In genomic region chr17:14959979-14960378, GRCm38 (mm10) we compare ENCODE assay signal across 8 mouse cellular contexts. TPM values are rescaled to one million over a fixed set of nuclear protein-coding genes. Genes with fewer than 3 reads are reported as not detected.
DNase-seq lines count a peak whose midpoint lies in the region; ATAC-seq and TF ChIP-seq lines count a peak whose summit lies in the region.

No protein-coding gene starts in this region.

- peak overlapping the region; percentile 28 to 69; a peak in 3 of 4 replicates for H3K4me3 ChIP-seq in heart, embryonic 14.5 days (ENCODE audit: control insufficient read depth in 1 of 2, insufficient read depth in 1 of 2, low read depth in 1 of 2, low read length in 2 of 2)
- H3K4me3 ChIP-seq in MEL (ENCODE audit: control insufficient read depth in 1 of 2, insufficient read depth in 1 of 2, low read depth in 2 of 2, low read length in 2 of 2), result peak overlapping the region; percentile 64 to 71
- peak overlapping the region; percentile 14; the same call in 1 of the 2 replicates for H3K4me3 ChIP-seq in forebrain, embryonic 11.5 days (ENCODE audit: low read depth, low read length)
- H3K4me3 ChIP-seq in limb, embryonic 10.5 days, result peak overlapping the region; percentile 77
- H3K4me3 ChIP-seq in neural tube, embryonic 14.5 days (ENCODE audit: low read depth, low read length), result peak overlapping the region; percentile 14

- peaks cover 25% of the 10 kb centered on the region for H3K36me3 ChIP-seq in heart, embryonic 14.5 days (ENCODE audit: control insufficient read depth, insufficient read depth, low read length)
- peaks cover 30 to 34% of the 10 kb centered on the region in 2 experiments for H3K36me3 ChIP-seq in MEL (ENCODE audit: control insufficient read depth in 1 of 2, insufficient read depth in 2 of 2, low read length in 2 of 2)
- H3K36me3 ChIP-seq in forebrain, embryonic 11.5 days (ENCODE audit: control insufficient read depth, insufficient read depth, low read length), result no peaks in the 10 kb centered on the region
- H3K36me3 ChIP-seq in limb, embryonic 10.5 days, result peaks cover 19% of the 10 kb centered on the region
- no peaks in the 10 kb centered on the region for H3K36me3 ChIP-seq in neural tube, embryonic 14.5 days (ENCODE audit: control insufficient read depth, insufficient read depth, low read length)

- no peaks in the 10 kb centered on the region for H3K9me3 ChIP-seq in heart, embryonic 14.5 days (ENCODE audit: control insufficient read depth, low read length)
- no peaks in the 10 kb centered on the region for H3K9me3 ChIP-seq in MEL (replicated peaks; ENCODE audit: insufficient read depth, low read length)
- no peaks in the 10 kb centered on the region for H3K9me3 ChIP-seq in forebrain, embryonic 11.5 days (ENCODE audit: control insufficient read depth, low read length)
- H3K9me3 ChIP-seq in limb, embryonic 10.5 days (replicated peaks), result no peaks in the 10 kb centered on the region
- H3K9me3 ChIP-seq in neural tube, embryonic 14.5 days (ENCODE audit: control insufficient read depth, low read length), result no peaks in the 10 kb centered on the region

- peaks cover 36% of the 10 kb centered on the region for H3K79me2 ChIP-seq in MEL (ENCODE audit: control insufficient read depth, insufficient read depth, low read length, poor library complexity)

- no peak for TF ChIP-seq POLR2A in MEL (IDR thresholded peaks at IDR 0.05; ENCODE audit: control insufficient read depth in 1 of 2, insufficient read depth in 1 of 2, low read depth in 1 of 2, low read length in 2 of 2, poor library complexity in 1 of 2)

- no peak for DNase-seq in heart, postnatal 14 days
- peak; percentile 81 for DNase-seq in MEL (ENCODE audit: low read depth, low spot score)
- no peak for DNase-seq in forebrain, embryonic 11.5 days (ENCODE audit: low spot score)
- DNase-seq in limb, embryonic 10.5 days (ENCODE audit: low spot score), result no peak
- no peak for DNase-seq in ovary, adult 18-20 months (ENCODE audit: low spot score)
- DNase-seq in B cell, adult 2 months, result no peak

- WGBS in heart, embryonic 14.5 days, result 28% methylated on average over 3 of the region's 3 CpGs
- 32% methylated on average over 3 of the region's 3 CpGs for WGBS in forebrain, embryonic 11.5 days
- 35% methylated on average over 3 of the region's 3 CpGs for WGBS in limb, embryonic 10.5 days
- WGBS in neural tube, embryonic 14.5 days, result 13% methylated on average over 3 of the region's 3 CpGs

- H3K4me1 ChIP-seq in heart, embryonic 14.5 days (ENCODE audit: control insufficient read depth in 2 of 2, insufficient read depth in 2 of 2, low read length in 2 of 2), result peaks cover 2 to 7% of the 10 kb centered on the region in 2 experiments; a peak in 3 of 4 replicates
- H3K4me1 ChIP-seq in MEL (ENCODE audit: control insufficient read depth in 1 of 2, insufficient read depth in 2 of 2, low read length in 2 of 2), result peaks cover 9 to 20% of the 10 kb centered on the region in 2 experiments
- H3K4me1 ChIP-seq in forebrain, embryonic 11.5 days (replicated peaks; ENCODE audit: control insufficient read depth, insufficient read depth, low read length), result peaks cover 2% of the 10 kb centered on the region; the same call in 1 of the 2 replicates
- H3K4me1 ChIP-seq in limb, embryonic 10.5 days, result peaks cover 12% of the 10 kb centered on the region
- peaks cover 6% of the 10 kb centered on the region for H3K4me1 ChIP-seq in neural tube, embryonic 14.5 days (ENCODE audit: control insufficient read depth, insufficient read depth, low read length)

- peak overlapping the region; percentile 94 for H3K4me2 ChIP-seq in heart, embryonic 14.5 days (ENCODE audit: low read length)
- peak overlapping the region; percentile 41; the same call in 1 of the 2 replicates for H3K4me2 ChIP-seq in forebrain, embryonic 11.5 days (ENCODE audit: low read depth, low read length, severe bottlenecking)
- peak overlapping the region; percentile 41; the same call in 1 of the 2 replicates for H3K4me2 ChIP-seq in neural tube, embryonic 14.5 days (ENCODE audit: low read depth, low read length)

- no peak overlapping the region for H3K27ac ChIP-seq in heart, embryonic 14.5 days (replicated peaks in 1 of 2; ENCODE audit: control insufficient read depth in 1 of 2, insufficient read depth in 1 of 2, low read depth in 2 of 2, low read length in 2 of 2)
- H3K27ac ChIP-seq in MEL (ENCODE audit: control insufficient read depth, low read depth, low read length), result peak overlapping the region; percentile 36
- H3K27ac ChIP-seq in forebrain, embryonic 11.5 days (ENCODE audit: low read depth, low read length), result no peak overlapping the region
- no peak overlapping the region for H3K27ac ChIP-seq in limb, embryonic 10.5 days
- H3K27ac ChIP-seq in neural tube, embryonic 14.5 days (ENCODE audit: low read depth, low read length), result no peak overlapping the region

- no peak for TF ChIP-seq RAD21 in MEL (IDR thresholded peaks at IDR 0.05; ENCODE audit: low read depth, low read length)

- TF ChIP-seq EP300 in MEL (IDR thresholded peaks at IDR 0.05; ENCODE audit: low read depth in 1 of 2, low read length in 2 of 2), result no peak

- no peak for TF ChIP-seq CTCF in MEL (IDR thresholded peaks at IDR 0.05 in 2 of 3, conservative IDR thresholded peaks at IDR 0.05 in 1 of 3; ENCODE audit: control insufficient read depth in 1 of 3, insufficient read depth in 1 of 3, low read depth in 2 of 3, low read length in 3 of 3, poor library complexity in 1 of 3, severe bottlenecking in 1 of 3)

- intact Hi-C loops in heart, postnatal 14 days (cut with DNase I), result no loop called here

- peak overlapping the region; percentile 60 for H3K9ac ChIP-seq in heart, embryonic 14.5 days (ENCODE audit: low read length)
- peak overlapping the region; percentile 98 for H3K9ac ChIP-seq in MEL (ENCODE audit: control insufficient read depth, low read depth, low read length, poor library complexity, severe bottlenecking)
- H3K9ac ChIP-seq in forebrain, embryonic 11.5 days (ENCODE audit: low read length), result no peak overlapping the region
- no peak overlapping the region for H3K9ac ChIP-seq in neural tube, embryonic 14.5 days (replicated peaks; ENCODE audit: low read depth, low read length)

- no peaks in the 10 kb centered on the region for H3K27me3 ChIP-seq in heart, embryonic 14.5 days (ENCODE audit: control insufficient read depth, insufficient read depth, low read length)
- no peaks in the 10 kb centered on the region for H3K27me3 ChIP-seq in MEL (ENCODE audit: control insufficient read depth in 1 of 2, insufficient read depth in 2 of 2, low read length in 2 of 2)
- H3K27me3 ChIP-seq in forebrain, embryonic 11.5 days (ENCODE audit: control insufficient read depth, insufficient read depth, low read length), result no peaks in the 10 kb centered on the region
- no peaks in the 10 kb centered on the region for H3K27me3 ChIP-seq in limb, embryonic 10.5 days (ENCODE audit: low read depth, poor library complexity, severe bottlenecking)
- no peaks in the 10 kb centered on the region for H3K27me3 ChIP-seq in neural tube, embryonic 14.5 days (ENCODE audit: control insufficient read depth, insufficient read depth, low read length)

- no peak for ATAC-seq in heart, embryonic 14.5 days (ENCODE audit: insufficient number of reproducible peaks, insufficient read depth, low FRiP score, low read depth)
- no peak for ATAC-seq in forebrain, embryonic 11.5 days (replicated peaks; ENCODE audit: low FRiP score)
- ATAC-seq in neural tube, embryonic 14.5 days (ENCODE audit: low read depth), result no peak

RNA-seq across cellular contexts. Expression of gene Phf10, which starts 1.1 kb away (rescaled TPM):
- polyA plus RNA-seq in heart, embryonic 14.5 days (2014; fragmentation: Nextera tagmentation; extraction: Ambion mirVana), result 33.9 and 36.9 TPM in 2 replicates
- 10 to 100 TPM; 48.8 to 49.7 TPM for total RNA-seq in heart, postnatal 14 days (2021)
- 185 and 216 TPM in 2 replicates for total RNA-seq in MEL (2012; rRNA removed)
- 100 to 1,000 TPM; 265 to 627 TPM for polyA plus RNA-seq in MEL (2012; ENCODE audit: insufficient read depth in 1 of 2, insufficient read length in 2 of 2, low read depth in 1 of 2, low replicate concordance in 2 of 2, missing spikeins in 1 of 2)
- 33.2 and 36.2 TPM in 2 replicates for polyA plus RNA-seq in forebrain, embryonic 11.5 days (2014; fragmentation: Nextera tagmentation; extraction: Ambion mirVana)
- 31.0 and 32.2 TPM in 2 replicates for polyA plus RNA-seq in limb, embryonic 10.5 days (2016; fragmentation: Nextera tagmentation; extraction: Ambion mirVana)
- 21.2 and 21.3 TPM in 2 replicates for polyA plus RNA-seq in neural tube, embryonic 14.5 days (2014; fragmentation: Nextera tagmentation; extraction: Ambion mirVana)

RNA-seq across cellular contexts. Expression of gene 1600012H06Rik, which starts 17.0 kb away (rescaled TPM):
- polyA plus RNA-seq in heart, embryonic 14.5 days (2014; fragmentation: Nextera tagmentation; extraction: Ambion mirVana), result 29.5 and 32.8 TPM in 2 replicates
- total RNA-seq in heart, postnatal 14 days (2021), result 10 to 100 TPM; 13.1 to 14.6 TPM
- 3.8 and 5.0 TPM in 2 replicates for total RNA-seq in MEL (2012; rRNA removed)
- polyA plus RNA-seq in MEL (2012; ENCODE audit: insufficient read depth in 1 of 2, insufficient read length in 2 of 2, low read depth in 1 of 2, low replicate concordance in 2 of 2, missing spikeins in 1 of 2), result 1 to 10 TPM in 1 of 2 experiments, not detected in 1; 6.5 TPM
- polyA plus RNA-seq in forebrain, embryonic 11.5 days (2014; fragmentation: Nextera tagmentation; extraction: Ambion mirVana), result 29.5 and 32.4 TPM in 2 replicates
- 21.3 and 25.4 TPM in 2 replicates for polyA plus RNA-seq in limb, embryonic 10.5 days (2016; fragmentation: Nextera tagmentation; extraction: Ambion mirVana)
- 24.5 and 26.6 TPM in 2 replicates for polyA plus RNA-seq in neural tube, embryonic 14.5 days (2014; fragmentation: Nextera tagmentation; extraction: Ambion mirVana)

RNA-seq across cellular contexts. Expression of gene Wdr27, which starts 17.0 kb away (rescaled TPM):
- polyA plus RNA-seq in heart, embryonic 14.5 days (2014; fragmentation: Nextera tagmentation; extraction: Ambion mirVana), result 4.6 and 6.4 TPM in 2 replicates
- 1 to 10 TPM in 1 of 2 experiments, under 1 TPM in 1; 0.73 to 1.7 TPM for total RNA-seq in heart, postnatal 14 days (2021)
- total RNA-seq in MEL (2012; rRNA removed), result 0.10 and 0.69 TPM in 2 replicates
- 1 to 10 TPM in 1 of 2 experiments, not detected in 1; 1.4 TPM for polyA plus RNA-seq in MEL (2012; ENCODE audit: insufficient read depth in 1 of 2, insufficient read length in 2 of 2, low read depth in 1 of 2, low replicate concordance in 2 of 2, missing spikeins in 1 of 2)
- 4.3 and 6.1 TPM in 2 replicates for polyA plus RNA-seq in forebrain, embryonic 11.5 days (2014; fragmentation: Nextera tagmentation; extraction: Ambion mirVana)
- 3.4 and 5.0 TPM in 2 replicates for polyA plus RNA-seq in limb, embryonic 10.5 days (2016; fragmentation: Nextera tagmentation; extraction: Ambion mirVana)
- polyA plus RNA-seq in neural tube, embryonic 14.5 days (2014; fragmentation: Nextera tagmentation; extraction: Ambion mirVana), result 7.8 and 10.2 TPM in 2 replicates

RNA-seq across cellular contexts. Expression of gene 9030025P20Rik, which starts 18.3 kb away (rescaled TPM):
- polyA plus RNA-seq in heart, embryonic 14.5 days (2014; fragmentation: Nextera tagmentation; extraction: Ambion mirVana), result 5.8 and 7.1 TPM in 2 replicates
- total RNA-seq in heart, postnatal 14 days (2021), result 1 to 10 TPM; 2.0 to 3.6 TPM
- 11.8 and 13.4 TPM in 2 replicates for total RNA-seq in MEL (2012; rRNA removed)
- polyA plus RNA-seq in MEL (2012; ENCODE audit: insufficient read depth in 1 of 2, insufficient read length in 2 of 2, low read depth in 1 of 2, low replicate concordance in 2 of 2, missing spikeins in 1 of 2), result 10 to 100 TPM in 1 of 2 experiments, not detected in 1; 15.5 TPM
- polyA plus RNA-seq in forebrain, embryonic 11.5 days (2014; fragmentation: Nextera tagmentation; extraction: Ambion mirVana), result 11.5 and 13.1 TPM in 2 replicates
- 10.9 and 11.1 TPM in 2 replicates for polyA plus RNA-seq in limb, embryonic 10.5 days (2016; fragmentation: Nextera tagmentation; extraction: Ambion mirVana)
- 6.9 and 7.7 TPM in 2 replicates for polyA plus RNA-seq in neural tube, embryonic 14.5 days (2014; fragmentation: Nextera tagmentation; extraction: Ambion mirVana)

RNA-seq across cellular contexts. Expression of gene Gm3417, which starts 18.6 kb away (rescaled TPM):
- not detected in 2 replicates for polyA plus RNA-seq in heart, embryonic 14.5 days (2014; fragmentation: Nextera tagmentation; extraction: Ambion mirVana)
- not detected for total RNA-seq in heart, postnatal 14 days (2021)
- total RNA-seq in MEL (2012; rRNA removed), result 3.9 and 5.2 TPM in 2 replicates
- 1 to 10 TPM in 1 of 2 experiments, not detected in 1; 2.0 TPM for polyA plus RNA-seq in MEL (2012; ENCODE audit: insufficient read depth in 1 of 2, insufficient read length in 2 of 2, low read depth in 1 of 2, low replicate concordance in 2 of 2, missing spikeins in 1 of 2)
- polyA plus RNA-seq in forebrain, embryonic 11.5 days (2014; fragmentation: Nextera tagmentation; extraction: Ambion mirVana), result 1.9 and 2.2 TPM in 2 replicates
- 0.31 and 0.78 TPM in 2 replicates for polyA plus RNA-seq in limb, embryonic 10.5 days (2016; fragmentation: Nextera tagmentation; extraction: Ambion mirVana)
- 1.3 TPM in 1 of 2 replicates, not detected in the other for polyA plus RNA-seq in neural tube, embryonic 14.5 days (2014; fragmentation: Nextera tagmentation; extraction: Ambion mirVana)

Comparison
In these comparisons a context has a peak if more than half of its experiments do, and no peak if none do; other contexts are left out.
1. H3K4me2 ChIP-seq: peak in every context shown above with its lines; median percentile 94 in heart, embryonic 14.5 days; 41 in forebrain, embryonic 11.5 days; 41 in neural tube, embryonic 14.5 days.
2. H3K4me3 ChIP-seq: peak in every context shown above with its lines; median percentile 77 in limb, embryonic 10.5 days; 68 in MEL; 48 in heart, embryonic 14.5 days; 14 in forebrain, embryonic 11.5 days; 14 in neural tube, embryonic 14.5 days.
3. H3K9ac ChIP-seq: peak in heart, embryonic 14.5 days (single experiment) and MEL (single experiment); none in forebrain, embryonic 11.5 days (single experiment) and neural tube, embryonic 14.5 days (single experiment).